Mouse (Mus musculus): ENCODE measurements around the gene Dthd1. TPM values are rescaled to one million over a fixed set of nuclear protein-coding genes. Genes with fewer than 3 reads are reported as not detected.

The Dthd1 gene
- total RNA-seq, 2 experiments from 2014 or later = 0.15 TPM; not detected in 1

- ATAC-seq (replicated peaks; ENCODE audit: poor library complexity) = no peak
These were observed 43.9 kb downstream of the Dthd1 start for GRCm38 (mm10) chr5:62857502-62857901.

DNA sequence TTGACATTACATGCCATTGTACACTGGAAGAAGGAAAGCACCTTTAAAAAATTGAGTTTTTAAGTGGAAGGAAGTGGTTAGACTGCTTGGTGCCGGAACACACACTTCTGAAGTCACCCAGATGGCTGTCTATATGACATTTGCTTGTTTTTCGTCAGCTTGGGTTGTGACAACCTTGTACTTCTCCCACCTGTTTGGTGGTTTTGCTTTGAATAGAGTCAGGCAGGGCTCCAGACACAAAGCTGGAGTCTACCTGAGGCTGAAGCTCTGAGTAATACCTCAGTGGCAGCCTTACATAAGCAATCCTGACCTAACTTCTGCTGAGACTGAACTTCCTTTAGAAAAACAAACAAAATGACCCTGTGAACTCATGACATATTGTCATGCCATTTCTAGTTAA lies 44.7 kb downstream of the Dthd1 start:
- ATAC-seq (replicated peaks; ENCODE audit: poor library complexity) = peak; percentile 61

GRCm38 (mm10) chr5:62864348-62864747 lies 50.7 kb downstream of the Dthd1 start:
- ATAC-seq (replicated peaks; ENCODE audit: poor library complexity) = no peak

GRCm38 (mm10) chr5:62867003-62867402 lies 53.4 kb downstream of the Dthd1 start:
- ATAC-seq (replicated peaks; ENCODE audit: poor library complexity) = no peak

DNA sequence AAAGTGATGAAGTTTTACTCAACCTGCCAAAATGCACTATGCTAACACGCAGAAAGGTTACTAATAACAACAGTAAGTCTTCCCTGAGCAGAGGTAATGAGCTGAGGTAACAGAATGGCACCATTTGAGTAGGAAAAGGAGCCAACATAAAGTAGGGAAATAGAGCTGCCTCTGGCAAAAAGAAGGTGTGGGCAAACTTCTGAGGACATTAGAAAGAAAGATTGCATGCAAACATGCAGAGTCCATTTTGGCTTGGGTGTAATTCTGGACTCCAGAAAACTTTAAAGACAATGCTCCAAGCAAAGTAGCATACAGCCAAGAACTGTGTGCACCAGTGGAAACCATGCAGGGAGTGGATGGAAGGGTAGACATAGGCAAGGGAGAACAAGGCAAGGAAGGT lies 65.9 kb downstream of the Dthd1 start:
- ATAC-seq (replicated peaks; ENCODE audit: poor library complexity) = no peak

GRCm38 (mm10) chr5:62895326-62895725 lies 81.7 kb downstream of the Dthd1 start:
- ATAC-seq (replicated peaks; ENCODE audit: poor library complexity) = peak; percentile 69

- ATAC-seq (replicated peaks; ENCODE audit: poor library complexity) = no peak
These were observed 93.3 kb downstream of the Dthd1 start for GRCm38 (mm10) chr5:62906954-62907353.

DNA sequence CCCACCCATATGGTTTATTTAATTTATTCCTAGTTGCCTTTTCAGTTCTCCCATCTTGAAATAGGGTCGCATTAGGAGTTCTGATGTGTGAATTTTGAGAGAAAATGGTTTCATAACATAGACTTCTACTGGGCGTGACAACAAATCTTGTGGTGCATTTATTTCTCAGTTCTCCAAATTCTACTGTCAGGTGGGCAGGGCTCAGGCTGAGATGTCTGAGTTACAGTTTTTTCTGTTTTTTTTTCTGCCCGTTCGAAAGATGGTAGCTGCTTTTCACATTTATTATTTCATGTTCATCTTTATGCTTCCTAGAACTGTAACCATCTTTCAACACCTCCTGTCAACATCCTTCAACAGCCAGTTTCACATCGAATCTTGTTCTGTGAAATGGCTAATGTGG lies 95.5 kb downstream of the Dthd1 start:
- ATAC-seq (replicated peaks; ENCODE audit: poor library complexity) = no peak

DNA sequence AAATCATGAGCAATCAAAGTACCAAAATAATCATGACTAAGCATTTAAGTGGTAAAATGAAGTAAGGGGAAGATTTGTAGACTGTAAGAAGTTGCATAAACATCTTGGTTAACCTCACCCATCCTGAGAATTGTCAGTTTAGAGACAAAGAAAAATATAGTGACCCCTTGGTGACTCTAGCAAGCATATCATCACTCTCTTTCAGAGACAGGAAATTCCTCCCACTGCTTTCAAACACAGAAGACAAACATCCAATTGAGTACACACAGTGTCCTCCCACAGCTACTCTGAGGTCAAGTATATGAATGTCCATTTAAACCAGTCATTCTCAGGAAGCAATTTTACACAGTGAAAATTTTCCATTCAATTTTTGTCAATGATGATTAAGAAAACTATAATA lies 111.0 kb downstream of the Dthd1 start:
- ATAC-seq (replicated peaks; ENCODE audit: poor library complexity) = peak; percentile 37; the same call in 1 of the 2 replicates

Other genes starting within 250 kb of the Dthd1 start
- 37.3 and 45.4 TPM in 2 replicates for gene Arap2, start 47.7 kb upstream of the Dthd1 start, total RNA-seq (2015)
- 29.0 and 36.1 TPM in 2 replicates for gene Arap2, start 47.7 kb upstream of the Dthd1 start, total RNA-seq (2017)

Data from megakaryocyte progenitor cell, adult 5-6 weeks (primary cell).